Mouse (Mus musculus) heart, adult 2 months (tissue): ENCODE results near the gene Pdzd2. TPM values are rescaled to one million over a fixed set of nuclear protein-coding genes. Genes with fewer than 3 reads are reported as not detected.
A peak's percentile ranks its signal among the peaks of the same experiment; 100 is the strongest.

Source experiments
- DNase-seq, 2 experiments: peaks; one replicate each; pipeline ENCODE4 v3.0.0; 2021
- H3K27ac ChIP-seq: fragments of 200-600 bp; 2 replicates; pipeline ENCODE4 v1.8.1; 2022
- H3K27me3 ChIP-seq: fragments of 200-500 bp; 2 replicates; pipeline ENCODE4 v1.6.1; 2012; ENCODE audit warnings: mild to moderate bottlenecking, low read length, inconsistent platforms, mixed read lengths; ENCODE audit not compliant: control insufficient read depth, insufficient read depth
- H3K36me3 ChIP-seq: fragments of 200-500 bp; 2 replicates; pipeline ENCODE4 v1.6.1; 2012; ENCODE audit warnings: low read length, inconsistent platforms; ENCODE audit not compliant: control insufficient read depth, insufficient read depth
- H3K4me1 ChIP-seq: fragments of 200-500 bp; 2 replicates; pipeline ENCODE4 v1.6.1; 2011; ENCODE audit warnings: low read length; ENCODE audit not compliant: control insufficient read depth, insufficient read depth
- H3K4me3 ChIP-seq: fragments of 200-600 bp; 2 replicates; pipeline ENCODE4 v1.8.1; 2022
- H3K79me2 ChIP-seq: fragments of 200-500 bp; replicated peaks from 2 replicates; pipeline ENCODE4 v1.6.1; 2012; ENCODE audit warnings: mild to moderate bottlenecking, inconsistent platforms, low read length, moderate library complexity, mixed read lengths; ENCODE audit not compliant: control insufficient read depth, insufficient read depth
- H3K9ac ChIP-seq: fragments of 200-500 bp; 2 replicates; pipeline ENCODE4 v1.6.1; 2012; ENCODE audit warnings: low read depth, mild to moderate bottlenecking, control low read depth, inconsistent platforms, low read length, mixed read lengths
- CTCF ChIP-seq: fragments of 200-600 bp; IDR thresholded peaks from 2 replicates; pipeline ENCODE4 v1.8.1; 2022; ENCODE audit warnings: antibody characterized with exemption, mild to moderate bottlenecking, moderate library complexity
- EP300 ChIP-seq: fragments of 200-500 bp; IDR thresholded peaks from 2 replicates; pipeline ENCODE4 v1.6.1; 2011; ENCODE audit warnings: low read depth, low read length, control low read depth; ENCODE audit not compliant: insufficient read depth
- POLR2A ChIP-seq: fragments of 200-500 bp; IDR thresholded peaks from 2 replicates; pipeline ENCODE4 v1.6.1; 2011; ENCODE audit warnings: mild to moderate bottlenecking, low read depth, low read length, control low read depth; ENCODE audit not compliant: insufficient read depth
- WGBS: fragments of 180-500 bp; shearing (Covaris S2); methylation state at CpG from one replicate; pipeline ENCODE4 v1.1.7; 2018; 5-methylcytosine and 5-hydroxymethylcytosine counted together
- intact Hi-C: fragments of 180-260 bp; cut with DNase I; formaldehyde crosslinking; loops from one replicate; pipeline ENCODE4 v1.15.1; 2025
- polyA plus RNA-seq: library from polyadenylated mRNA; depleted of rRNA; stranded (reverse); fragments of >200 nt; gene quantifications from 2 replicates; pipeline ENCODE4 v1.2.3, GENCODE M21; 2012
- total RNA-seq, 2 experiments: library from RNA; stranded (reverse); gene quantifications; 2 replicates each; pipeline ENCODE4 v1.2.3; 2021

Pdzd2 gene
- total and polyA plus RNA-seq, 3 experiments: 15.0 to 83.9 (median 78.9) TPM

- no peak overlapping the region for H3K9ac ChIP-seq
- no peaks in the 10 kb centered on the region for H3K79me2 ChIP-seq
- TF ChIP-seq EP300 (no peak), CTCF (no peak)
- no peak for DNase-seq
- 54% methylated on average over 11 of the region's 11 CpGs for WGBS
- H3K4me1 ChIP-seq: no peaks in the 10 kb centered on the region
- no peaks in the 10 kb centered on the region for H3K27me3 ChIP-seq
- intact Hi-C loops: no loop called here
- no peak overlapping the region for H3K27ac ChIP-seq
- H3K36me3 ChIP-seq: no peaks in the 10 kb centered on the region
- no peak overlapping the region for H3K4me3 ChIP-seq
Observed at GRCm38 (mm10) chr15:12774149-12774753, 34.5 kb upstream of the Pdzd2 start.

- 75% methylated on average over 7 of the region's 7 CpGs for WGBS
- no peak overlapping the region for H3K9ac ChIP-seq
- no peak for TF ChIP-seq POLR2A
- TF ChIP-seq EP300: no peak
- no peak for TF ChIP-seq CTCF
Observed at GRCm38 (mm10) chr15:12770958-12771357, 31.2 kb upstream of the Pdzd2 start.

DNA sequence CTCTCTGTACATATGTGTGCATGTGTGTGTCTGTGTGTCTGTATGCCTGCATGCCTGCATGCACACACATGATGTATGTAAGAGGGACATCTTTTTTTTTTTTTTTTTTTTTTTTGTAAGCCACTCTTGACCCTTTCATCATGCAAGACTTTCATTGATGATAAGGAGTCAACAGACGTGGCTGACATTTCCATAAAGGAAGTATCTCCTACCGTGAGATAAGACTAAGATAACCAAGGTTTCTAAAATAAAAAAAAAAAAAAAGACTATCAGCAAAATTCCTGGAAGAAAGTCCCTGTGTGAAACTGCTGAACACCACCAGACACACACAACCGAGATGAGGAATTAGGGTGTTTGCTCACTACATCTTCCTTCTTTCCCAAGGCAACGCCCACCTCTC, 27.1 kb upstream of the Pdzd2 start:
- WGBS: 45% methylated on average over 4 of the region's 4 CpGs
- Histone ChIP-seq H3K27ac (no peak overlapping the region), H3K4me3 (no peak overlapping the region), H3K9ac (no peak overlapping the region), H3K27me3 (no peaks in the 10 kb centered on the region), H3K79me2 (no peaks in the 10 kb centered on the region), H3K4me1 (no peaks in the 10 kb centered on the region), H3K36me3 (no peaks in the 10 kb centered on the region)
- TF ChIP-seq POLR2A (no peak), EP300 (no peak), CTCF (no peak)
- intact Hi-C loops: no loop called here
- no peak for DNase-seq

More at GRCm38 (mm10) chr15:12770958-12771357, 31.2 kb upstream of the Pdzd2 start:
- intact Hi-C loops: no loop called here
- DNase-seq: no peak
- Histone ChIP-seq H3K4me1 (no peaks in the 10 kb centered on the region), H3K27ac (no peak overlapping the region), H3K27me3 (no peaks in the 10 kb centered on the region), H3K36me3 (no peaks in the 10 kb centered on the region), H3K79me2 (no peaks in the 10 kb centered on the region), H3K4me3 (no peak overlapping the region)

- TF ChIP-seq EP300: no peak
- TF ChIP-seq CTCF: no peak
- no peak for TF ChIP-seq POLR2A
- H3K27ac ChIP-seq: no peak overlapping the region
- intact Hi-C loops: no loop called here
- H3K79me2 ChIP-seq: no peaks in the 10 kb centered on the region
- H3K4me3 ChIP-seq: no peak overlapping the region
- 66% methylated on average over 10 of the region's 10 CpGs for WGBS
- H3K27me3 ChIP-seq: no peaks in the 10 kb centered on the region
- H3K4me1 ChIP-seq: no peaks in the 10 kb centered on the region
- no peak overlapping the region for H3K9ac ChIP-seq
- DNase-seq: no peak
- H3K36me3 ChIP-seq: no peaks in the 10 kb centered on the region
Observed at GRCm38 (mm10) chr15:12763147-12763546, 23.4 kb upstream of the Pdzd2 start.

DNA sequence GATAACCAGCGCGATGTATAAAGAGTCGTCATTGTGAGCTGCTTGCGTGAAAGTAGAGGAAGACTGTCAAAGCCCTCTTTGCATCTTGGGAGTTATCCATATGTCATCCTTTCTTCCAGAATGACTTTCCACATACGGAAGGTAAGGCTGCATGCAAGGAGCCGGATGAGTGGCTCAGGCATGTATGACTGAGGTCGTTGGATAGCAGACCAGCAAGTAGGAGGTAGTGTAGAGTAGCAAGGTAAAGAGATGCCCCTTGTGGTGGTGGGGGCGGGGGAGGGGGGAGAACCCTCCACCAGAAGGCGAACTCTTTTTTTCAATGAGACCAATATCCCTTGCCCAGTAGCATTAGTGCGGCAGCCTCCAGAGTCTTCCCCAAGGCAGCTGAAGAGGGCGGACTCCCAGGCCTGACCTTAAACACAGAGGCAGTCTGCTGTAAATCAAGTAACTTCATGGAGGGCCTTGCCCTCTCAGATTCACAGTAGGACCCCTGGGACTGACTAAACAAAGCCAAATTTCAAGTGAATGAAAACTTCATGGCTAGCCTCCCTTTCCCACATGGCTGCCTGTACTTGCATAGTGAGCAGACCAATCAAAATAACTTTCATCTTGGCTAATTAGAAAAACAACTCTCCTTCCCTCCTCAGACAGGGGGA, 22.7 kb upstream of the Pdzd2 start:
- no peak for TF ChIP-seq POLR2A
- no peak for TF ChIP-seq CTCF
- no peak for TF ChIP-seq EP300
- H3K36me3 ChIP-seq: no peaks in the 10 kb centered on the region
- no peak overlapping the region for H3K27ac ChIP-seq
- no peaks in the 10 kb centered on the region for H3K4me1 ChIP-seq
- H3K27me3 ChIP-seq: no peaks in the 10 kb centered on the region
- DNase-seq: no peak
- WGBS: 83% methylated on average over 11 of the region's 11 CpGs
- H3K79me2 ChIP-seq: no peaks in the 10 kb centered on the region
- H3K4me3 ChIP-seq: no peak overlapping the region
- H3K9ac ChIP-seq: no peak overlapping the region
- intact Hi-C loops: no loop called here

- H3K27ac ChIP-seq: peak overlapping the region; percentile 7; the same call in 1 of the 2 replicates
Observed at GRCm38 (mm10) chr15:12760747-12761146, 21.0 kb upstream of the Pdzd2 start.

More at GRCm38 (mm10) chr15:12760747-12761146, 21.0 kb upstream of the Pdzd2 start:
- Histone ChIP-seq H3K4me3 (no peak overlapping the region), H3K79me2 (no peaks in the 10 kb centered on the region), H3K4me1 (no peaks in the 10 kb centered on the region), H3K36me3 (no peaks in the 10 kb centered on the region), H3K9ac (no peak overlapping the region), H3K27me3 (no peaks in the 10 kb centered on the region)
- TF ChIP-seq EP300 (no peak), CTCF (no peak), POLR2A (no peak)
- 79% methylated on average over 6 of the region's 6 CpGs for WGBS
- intact Hi-C loops: no loop called here
- DNase-seq: no peak
